Mouse (Mus musculus): ENCODE results near the gene Dgkh.
A peak's percentile ranks its signal among the peaks of the same experiment; 100 is the strongest.

DNA sequence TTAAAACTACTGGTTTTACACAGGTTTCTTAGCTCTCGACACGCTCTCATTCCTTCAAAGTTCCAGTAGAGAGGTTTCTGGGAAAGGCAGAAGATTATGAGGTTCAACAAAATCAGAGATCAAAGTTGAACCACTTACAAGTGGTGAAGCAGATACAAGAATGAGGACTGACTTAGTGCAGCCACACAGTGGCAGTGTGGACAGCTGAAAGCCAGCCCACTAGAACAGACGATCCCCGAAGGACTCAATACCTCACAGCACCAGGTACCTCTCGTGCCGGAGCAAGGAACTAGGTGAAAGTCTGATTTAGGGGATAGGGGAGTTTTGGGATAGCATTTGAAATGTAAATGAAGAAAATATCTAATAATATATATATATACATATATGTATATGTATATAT is 56.1 kb downstream of the Dgkh start:
- TF ChIP-seq CTCF (IDR thresholded peaks at IDR 0.05; ENCODE audit: low read depth): peak; percentile 60
- TF ChIP-seq EP300 (optimal IDR thresholded peaks at IDR 0.05): no peak

Measured in stomach, postnatal 0 days (tissue).